Mouse (Mus musculus): ENCODE data around the gene 2010300C02Rik. TPM values are rescaled to one million over a fixed set of nuclear protein-coding genes. Genes with fewer than 3 reads are reported as not detected.
"Not testable (repeated sequence)": the region's sequence is repeated elsewhere in the genome, so short reads cannot be mapped to it uniquely, and the experiment has no call there.

Gene 2010300C02Rik
- polyA plus RNA-seq, 1 experiment from 2014 or later: 6.5 TPM

DNA sequence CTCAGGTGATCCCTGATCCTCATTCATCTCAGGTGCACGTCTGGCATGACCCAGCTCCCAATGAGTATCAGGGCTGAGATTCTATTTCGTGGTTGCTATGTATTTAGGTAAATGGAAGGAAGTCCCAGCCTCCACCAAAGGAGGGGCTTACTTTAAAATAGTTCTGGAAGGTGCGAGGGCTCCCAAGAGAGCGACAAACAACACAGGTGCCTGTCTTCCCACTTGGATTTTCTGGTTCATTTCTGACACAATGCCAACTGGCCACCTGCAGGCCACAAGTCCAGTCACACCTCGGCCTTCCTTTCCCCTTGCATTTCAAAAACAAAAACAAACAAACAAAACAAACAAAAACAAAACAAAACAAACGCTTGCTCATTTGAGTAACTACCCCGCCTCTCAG is 1.4 kb downstream of the 2010300C02Rik start:
- Histone ChIP-seq H3K4me2 (ENCODE audit: low read depth, low read length) (peak overlapping the region; percentile 97; the same call in 1 of the 2 replicates), H3K36me3 (ENCODE audit: control insufficient read depth, insufficient read depth, low read length) (no peaks in the 10 kb centered on the region)
- ATAC-seq (ENCODE audit: low read depth): no peak

DNA sequence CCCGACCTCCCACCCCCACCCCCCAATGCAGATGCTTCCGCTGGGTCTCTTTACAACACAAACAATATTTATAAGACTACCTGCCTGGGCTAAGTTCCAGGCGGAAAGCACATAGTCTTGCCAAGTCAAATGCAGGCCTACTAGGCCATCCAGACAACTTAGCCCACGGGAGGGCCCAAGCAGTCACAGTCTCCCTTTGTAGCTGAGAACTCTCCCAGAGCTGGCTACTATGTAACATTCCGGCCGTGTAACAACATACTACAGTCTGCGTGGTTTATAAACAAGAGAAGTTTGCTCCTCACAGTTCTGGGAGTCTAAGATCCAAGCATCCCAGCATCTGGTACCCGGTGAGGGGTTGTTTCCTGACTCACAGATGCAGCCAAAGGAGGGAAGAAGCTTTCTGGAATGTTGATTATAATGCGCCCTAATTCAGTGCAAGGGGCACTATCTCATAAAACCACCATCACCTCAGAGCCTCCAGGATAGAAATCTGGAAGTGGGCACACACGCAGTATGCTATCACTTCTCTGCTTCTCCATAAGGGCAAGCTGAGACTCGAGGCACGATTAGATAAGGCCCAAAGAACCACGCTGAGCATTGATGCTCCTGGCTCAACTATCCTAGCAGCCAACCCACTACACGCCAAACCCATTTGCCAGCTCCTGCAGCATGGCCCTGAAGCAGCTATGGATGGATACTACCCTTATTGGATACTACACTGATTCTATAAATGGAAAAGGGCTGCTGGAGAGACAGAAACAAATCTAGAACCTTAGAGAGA is 2.3 kb downstream of the 2010300C02Rik start:
- Histone ChIP-seq H3K4me2 (ENCODE audit: low read depth, low read length) (no peak overlapping the region), H3K9me3 (ENCODE audit: control insufficient read depth, low read length) (no peaks in the 10 kb centered on the region), H3K27me3 (replicated peaks; ENCODE audit: control insufficient read depth, insufficient read depth, low read length) (peaks cover 13% of the 10 kb centered on the region), H3K27ac (replicated peaks; ENCODE audit: low read depth, low read length) (no peak overlapping the region), H3K9ac (ENCODE audit: low read depth, low read length) (no peak overlapping the region), H3K4me3 (ENCODE audit: low read depth, low read length) (no peak overlapping the region), H3K36me3 (ENCODE audit: control insufficient read depth, insufficient read depth, low read length) (no peaks in the 10 kb centered on the region), H3K4me1 (ENCODE audit: control insufficient read depth, insufficient read depth, low read length) (no peaks in the 10 kb centered on the region)
- WGBS: 74% methylated on average over 14 of the region's 14 CpGs
- DNase-seq (ENCODE audit: low spot score) (no peak), ATAC-seq (ENCODE audit: low read depth) (no peak)

More for the DNA sequence above, 1.4 kb downstream of the 2010300C02Rik start:
- no peaks in the 10 kb centered on the region for H3K4me1 ChIP-seq (ENCODE audit: control insufficient read depth, insufficient read depth, low read length)
- peak; percentile 28 for DNase-seq (ENCODE audit: low spot score)
- H3K27ac ChIP-seq (replicated peaks; ENCODE audit: low read depth, low read length): no peak overlapping the region
- no peaks in the 10 kb centered on the region for H3K9me3 ChIP-seq (ENCODE audit: control insufficient read depth, low read length)
- WGBS: 47% methylated on average over 7 of the region's 7 CpGs
- peaks cover 13% of the 10 kb centered on the region for H3K27me3 ChIP-seq (replicated peaks; ENCODE audit: control insufficient read depth, insufficient read depth, low read length)
- no peak overlapping the region for H3K9ac ChIP-seq (ENCODE audit: low read depth, low read length)
- no peak overlapping the region; the same call in 1 of the 2 replicates for H3K4me3 ChIP-seq (ENCODE audit: low read depth, low read length)

GRCm38 (mm10) chr1:37712357-37712737 is 7.5 kb downstream of the 2010300C02Rik start:
- H3K4me3 ChIP-seq (ENCODE audit: low read depth, low read length); H3K27ac ChIP-seq (replicated peaks; ENCODE audit: low read depth, low read length); H3K4me1 ChIP-seq (ENCODE audit: control insufficient read depth, insufficient read depth, low read length); H3K9ac ChIP-seq (ENCODE audit: low read depth, low read length); H3K4me2 ChIP-seq (ENCODE audit: low read depth, low read length); H3K27me3 ChIP-seq (replicated peaks; ENCODE audit: control insufficient read depth, insufficient read depth, low read length); ATAC-seq (ENCODE audit: low read depth); DNase-seq (ENCODE audit: low spot score); H3K9me3 ChIP-seq (ENCODE audit: control insufficient read depth, low read length); H3K36me3 ChIP-seq (ENCODE audit: control insufficient read depth, insufficient read depth, low read length): not testable (repeated sequence)
- WGBS: 70% methylated on average over 4 of the region's 4 CpGs

GRCm38 (mm10) chr1:37711596-37712356 is 8.1 kb downstream of the 2010300C02Rik start:
- Histone ChIP-seq H3K9me3 (ENCODE audit: control insufficient read depth, low read length) (no peaks in the 10 kb centered on the region), H3K9ac (ENCODE audit: low read depth, low read length) (no peak overlapping the region), H3K27me3 (replicated peaks; ENCODE audit: control insufficient read depth, insufficient read depth, low read length) (no peaks in the 10 kb centered on the region), H3K36me3 (ENCODE audit: control insufficient read depth, insufficient read depth, low read length) (no peaks in the 10 kb centered on the region), H3K4me3 (ENCODE audit: low read depth, low read length) (no peak overlapping the region), H3K27ac (replicated peaks; ENCODE audit: low read depth, low read length) (no peak overlapping the region), H3K4me2 (ENCODE audit: low read depth, low read length) (no peak overlapping the region), H3K4me1 (ENCODE audit: control insufficient read depth, insufficient read depth, low read length) (no peaks in the 10 kb centered on the region)
- DNase-seq (ENCODE audit: low spot score): no peak
- no peak for ATAC-seq (ENCODE audit: low read depth)
- 87% methylated on average over 10 of the region's 10 CpGs for WGBS

GRCm38 (mm10) chr1:37711082-37711481 is 8.8 kb downstream of the 2010300C02Rik start:
- DNase-seq (ENCODE audit: low spot score) (no peak), ATAC-seq (ENCODE audit: low read depth) (no peak)
- Histone ChIP-seq H3K4me3 (ENCODE audit: low read depth, low read length) (no peak overlapping the region), H3K4me1 (ENCODE audit: control insufficient read depth, insufficient read depth, low read length) (no peaks in the 10 kb centered on the region), H3K27me3 (replicated peaks; ENCODE audit: control insufficient read depth, insufficient read depth, low read length) (no peaks in the 10 kb centered on the region), H3K4me2 (ENCODE audit: low read depth, low read length) (no peak overlapping the region), H3K36me3 (ENCODE audit: control insufficient read depth, insufficient read depth, low read length) (no peaks in the 10 kb centered on the region), H3K9me3 (ENCODE audit: control insufficient read depth, low read length) (no peaks in the 10 kb centered on the region), H3K9ac (ENCODE audit: low read depth, low read length) (no peak overlapping the region), H3K27ac (replicated peaks; ENCODE audit: low read depth, low read length) (no peak overlapping the region)
- WGBS: 88% methylated on average over 5 of the region's 5 CpGs

DNA sequence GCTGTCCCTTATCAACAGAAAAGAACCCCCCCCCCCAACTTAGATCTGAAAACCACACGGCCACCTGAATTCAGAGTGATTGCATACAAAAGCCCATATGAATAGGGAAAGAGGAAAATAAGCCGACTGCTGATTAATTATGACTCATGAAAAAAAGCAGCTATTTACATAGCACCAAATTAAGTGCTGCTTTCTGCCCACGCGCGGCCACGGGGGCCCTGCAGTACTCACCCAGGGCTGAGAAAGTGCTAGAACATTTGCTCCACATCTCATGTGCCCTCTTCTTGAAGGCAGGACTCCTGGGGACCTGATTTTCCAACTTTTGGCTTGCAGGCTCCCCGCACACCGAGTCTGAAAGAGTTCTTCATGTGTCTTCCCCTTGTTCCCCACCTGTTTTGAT is 10.1 kb downstream of the 2010300C02Rik start:
- no peaks in the 10 kb centered on the region for H3K4me1 ChIP-seq (ENCODE audit: control insufficient read depth, insufficient read depth, low read length)
- no peak overlapping the region for H3K4me3 ChIP-seq (ENCODE audit: low read depth, low read length)
- no peak overlapping the region for H3K27ac ChIP-seq (replicated peaks; ENCODE audit: low read depth, low read length)
- 87% methylated on average over 8 of the region's 8 CpGs for WGBS
- ATAC-seq (ENCODE audit: low read depth): no peak
- H3K4me2 ChIP-seq (ENCODE audit: low read depth, low read length): no peak overlapping the region
- no peaks in the 10 kb centered on the region for H3K36me3 ChIP-seq (ENCODE audit: control insufficient read depth, insufficient read depth, low read length)
- DNase-seq (ENCODE audit: low spot score): no peak
- no peaks in the 10 kb centered on the region for H3K27me3 ChIP-seq (replicated peaks; ENCODE audit: control insufficient read depth, insufficient read depth, low read length)
- no peak overlapping the region for H3K9ac ChIP-seq (ENCODE audit: low read depth, low read length)
- H3K9me3 ChIP-seq (ENCODE audit: control insufficient read depth, low read length): no peaks in the 10 kb centered on the region

- Histone ChIP-seq H3K4me3 (ENCODE audit: low read depth, low read length) (no peak overlapping the region), H3K27me3 (replicated peaks; ENCODE audit: control insufficient read depth, insufficient read depth, low read length) (no peaks in the 10 kb centered on the region), H3K27ac (replicated peaks; ENCODE audit: low read depth, low read length) (no peak overlapping the region), H3K9me3 (ENCODE audit: control insufficient read depth, low read length) (no peaks in the 10 kb centered on the region), H3K36me3 (ENCODE audit: control insufficient read depth, insufficient read depth, low read length) (no peaks in the 10 kb centered on the region), H3K9ac (ENCODE audit: low read depth, low read length) (no peak overlapping the region), H3K4me2 (ENCODE audit: low read depth, low read length) (no peak overlapping the region), H3K4me1 (ENCODE audit: control insufficient read depth, insufficient read depth, low read length) (no peaks in the 10 kb centered on the region)
- no peak for ATAC-seq (ENCODE audit: low read depth)
- no peak for DNase-seq (ENCODE audit: low spot score)
- WGBS: 93% methylated on average over 6 of the region's 6 CpGs
These were observed 11.5 kb downstream of the 2010300C02Rik start for GRCm38 (mm10) chr1:37708270-37708955.

DNA sequence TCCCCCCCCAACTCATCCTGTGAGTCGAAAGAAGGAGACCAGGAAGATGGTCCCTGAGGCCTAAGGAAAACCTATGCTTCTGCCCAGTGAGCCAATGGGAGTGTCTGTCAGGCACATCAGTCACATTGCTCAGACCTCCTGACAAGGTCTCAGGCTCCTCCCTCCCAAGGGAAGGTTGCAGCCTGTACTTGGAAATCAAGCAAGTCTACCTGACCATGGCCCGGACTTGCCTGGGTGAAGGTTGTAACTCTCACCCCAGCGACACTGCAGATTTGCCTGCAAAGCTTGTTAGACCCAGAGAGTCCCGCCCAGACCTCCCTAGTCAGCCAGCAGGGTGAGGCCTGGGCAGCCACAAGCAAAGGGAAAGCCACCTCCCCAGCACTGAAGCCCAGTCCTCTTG is 17.6 kb downstream of the 2010300C02Rik start:
- Histone ChIP-seq H3K27me3 (replicated peaks; ENCODE audit: control insufficient read depth, insufficient read depth, low read length) (no peaks in the 10 kb centered on the region), H3K4me1 (ENCODE audit: control insufficient read depth, insufficient read depth, low read length) (no peaks in the 10 kb centered on the region), H3K36me3 (ENCODE audit: control insufficient read depth, insufficient read depth, low read length) (no peaks in the 10 kb centered on the region), H3K27ac (replicated peaks; ENCODE audit: low read depth, low read length) (no peak overlapping the region), H3K9ac (ENCODE audit: low read depth, low read length) (no peak overlapping the region), H3K9me3 (ENCODE audit: control insufficient read depth, low read length) (no peaks in the 10 kb centered on the region), H3K4me2 (ENCODE audit: low read depth, low read length) (no peak overlapping the region), H3K4me3 (ENCODE audit: low read depth, low read length) (no peak overlapping the region)
- 72% methylated on average over 4 of the region's 4 CpGs for WGBS
- no peak for ATAC-seq (ENCODE audit: low read depth)
- no peak for DNase-seq (ENCODE audit: low spot score)
